Mouse (Mus musculus): ENCODE results near the gene Slc1a5.

Slc1a5 gene

GRCm38 (mm10) chr7:16782555-16783125, 1.5 kb downstream of the Slc1a5 start:
- DNase-seq (ENCODE audit: low spot score) = peak; percentile 21

- no peak for DNase-seq (ENCODE audit: low spot score)
Measured at GRCm38 (mm10) chr7:16783224-16783688, 2.1 kb downstream of the Slc1a5 start.

GRCm38 (mm10) chr7:16783758-16784415, 2.7 kb downstream of the Slc1a5 start:
- no peak for DNase-seq (ENCODE audit: low spot score)

DNA sequence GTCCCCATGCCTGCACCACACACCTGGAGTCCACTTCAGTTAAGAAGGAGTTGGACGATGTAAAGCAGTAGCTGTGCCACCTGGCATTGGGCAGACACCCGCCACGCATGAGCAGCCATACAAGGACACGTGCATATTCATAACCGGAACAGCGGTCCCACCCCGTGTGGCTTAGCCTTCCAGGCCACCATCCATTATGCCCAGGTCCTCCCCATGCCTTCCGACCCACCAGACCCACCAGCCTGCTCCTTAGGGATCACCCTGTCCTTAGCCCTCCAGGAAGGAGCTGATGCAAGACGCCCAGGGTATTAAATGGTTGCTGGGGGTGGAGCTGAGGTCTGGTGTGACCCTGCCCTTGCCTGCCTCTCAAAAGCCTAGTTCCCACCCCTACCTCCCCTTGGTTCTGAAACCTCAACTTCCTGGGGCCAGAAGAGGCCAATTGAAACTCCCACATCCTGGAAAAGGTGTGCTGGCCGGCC, 3.4 kb downstream of the Slc1a5 start:
- no peak for DNase-seq (ENCODE audit: low spot score)

DNA sequence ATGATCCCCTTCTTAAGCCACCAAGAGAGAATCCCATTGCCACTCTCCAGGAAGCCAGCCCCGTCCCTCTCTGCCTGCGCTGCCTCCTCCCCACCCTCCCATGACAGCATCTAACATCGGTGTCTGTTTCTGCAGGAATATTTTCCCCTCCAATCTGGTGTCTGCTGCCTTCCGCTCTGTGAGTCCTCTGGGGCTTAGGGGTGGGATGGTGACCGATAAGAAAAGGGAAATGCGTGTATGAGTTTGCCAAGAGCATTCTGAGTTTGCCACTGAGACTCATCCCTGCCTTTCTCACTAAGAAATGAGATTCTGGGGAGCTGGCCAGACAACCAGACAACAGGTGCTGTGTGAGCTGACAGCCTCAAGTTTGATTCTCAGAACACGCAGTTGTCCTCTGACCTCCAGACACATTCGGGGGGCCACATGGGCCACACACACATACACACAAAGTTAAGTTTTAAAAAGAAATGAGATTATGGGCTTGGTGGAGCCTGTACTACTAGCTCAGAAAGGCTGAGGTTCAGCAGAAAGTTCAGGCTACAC, 4.5 kb downstream of the Slc1a5 start:
- no peak for DNase-seq (ENCODE audit: low spot score)

DNA sequence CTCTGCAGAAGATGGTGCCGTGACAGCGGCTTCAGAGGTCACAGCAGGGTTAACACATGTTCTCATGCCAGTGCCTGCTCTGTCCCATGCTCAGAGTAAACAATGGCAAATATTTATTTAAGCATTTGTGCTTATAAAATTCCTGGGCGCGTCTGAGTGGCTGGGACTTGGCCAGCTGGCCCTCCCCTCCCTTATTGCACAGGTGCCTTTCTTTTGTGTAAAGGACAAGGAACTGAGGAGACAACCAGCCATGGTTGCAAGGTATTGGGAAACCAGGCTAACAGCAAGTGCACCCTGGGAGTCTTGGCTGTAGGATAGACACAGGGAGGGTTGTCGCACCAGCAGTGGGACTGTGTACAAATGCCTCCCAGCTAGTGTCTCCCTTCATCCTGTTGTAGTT, 11.2 kb downstream of the Slc1a5 start:
- no peak for DNase-seq (ENCODE audit: low spot score)

GRCm38 (mm10) chr7:16793010-16793725, 12.0 kb downstream of the Slc1a5 start:
- no peak for DNase-seq (ENCODE audit: low spot score)

GRCm38 (mm10) chr7:16794886-16795285, 13.7 kb downstream of the Slc1a5 start:
- DNase-seq (ENCODE audit: low spot score) = no peak

- peak; percentile 81 for DNase-seq (ENCODE audit: low spot score)
Measured at GRCm38 (mm10) chr7:16804409-16805028, 23.4 kb downstream of the Slc1a5 start.

GRCm38 (mm10) chr7:16807936-16808335, 26.8 kb downstream of the Slc1a5 start:
- peak; percentile 41 for DNase-seq (ENCODE audit: low spot score)

DNA sequence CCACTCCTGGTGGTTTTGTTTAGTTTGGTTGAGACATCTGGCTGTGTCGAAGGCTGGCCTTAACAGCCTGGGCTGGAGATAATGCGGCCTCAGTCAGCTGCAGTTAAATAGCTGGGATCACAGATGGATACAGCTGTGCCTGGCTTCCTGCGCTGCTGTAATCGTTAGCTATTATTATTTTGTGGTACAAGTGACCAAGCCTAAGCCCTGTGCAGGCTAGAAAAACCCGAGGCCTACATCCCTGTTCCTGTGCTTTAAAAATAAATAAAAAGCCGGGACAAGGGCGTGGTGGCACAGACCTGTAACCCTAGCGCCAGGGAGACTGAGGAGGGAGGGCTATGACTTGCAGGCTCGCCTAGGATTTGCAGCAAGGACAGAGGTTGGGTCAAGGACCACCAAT, 27.5 kb downstream of the Slc1a5 start:
- DNase-seq (ENCODE audit: low spot score) = no peak

GRCm38 (mm10) chr7:16809739-16810138, 28.6 kb downstream of the Slc1a5 start:
- peak; percentile 82 for DNase-seq (ENCODE audit: low spot score)

- no peak for DNase-seq (ENCODE audit: low spot score)
Measured at GRCm38 (mm10) chr7:16810399-16810919, 29.3 kb downstream of the Slc1a5 start.

- peak; percentile 70 for DNase-seq (ENCODE audit: low spot score)
Measured at GRCm38 (mm10) chr7:16810920-16811648, 29.9 kb downstream of the Slc1a5 start.

GRCm38 (mm10) chr7:16811649-16812070, 30.5 kb downstream of the Slc1a5 start:
- no peak for DNase-seq (ENCODE audit: low spot score)

GRCm38 (mm10) chr7:16812505-16812904, 31.4 kb downstream of the Slc1a5 start:
- no peak for DNase-seq (ENCODE audit: low spot score)

- peak; percentile 69 for DNase-seq (ENCODE audit: low spot score)
Measured at GRCm38 (mm10) chr7:16815351-16815941, 34.3 kb downstream of the Slc1a5 start, which contains the start of gene Strn4. Strn4 (plus strand) TSS chr7:16815889.

DNA sequence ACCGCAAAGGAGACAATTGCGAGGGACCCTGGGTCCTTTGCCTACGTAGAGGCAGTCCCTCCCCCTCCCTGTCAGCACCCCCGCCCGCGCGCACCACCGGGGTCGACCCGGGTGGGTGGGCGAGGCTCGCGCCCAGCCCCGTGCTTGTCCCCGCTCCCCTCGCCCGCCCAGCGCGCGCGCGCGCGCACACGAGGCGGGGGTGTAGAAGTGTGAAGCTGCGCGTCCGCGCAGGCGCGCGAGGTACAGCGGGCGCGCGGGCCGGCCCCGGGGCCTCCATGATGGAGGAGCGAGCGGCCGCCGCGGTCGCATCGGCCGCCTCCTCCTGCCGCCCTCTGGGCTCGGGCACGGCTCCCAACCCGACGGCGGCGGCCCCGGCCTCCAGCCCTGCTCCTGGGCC, 34.9 kb downstream of the Slc1a5 start:
- peak; percentile 85 for DNase-seq (ENCODE audit: low spot score)

- DNase-seq (ENCODE audit: low spot score) = peak; percentile 62
Measured at GRCm38 (mm10) chr7:16816475-16817122, 35.5 kb downstream of the Slc1a5 start, which contains the start of gene Fkrp. Fkrp (minus strand) TSS chr7:16816732.

DNA sequence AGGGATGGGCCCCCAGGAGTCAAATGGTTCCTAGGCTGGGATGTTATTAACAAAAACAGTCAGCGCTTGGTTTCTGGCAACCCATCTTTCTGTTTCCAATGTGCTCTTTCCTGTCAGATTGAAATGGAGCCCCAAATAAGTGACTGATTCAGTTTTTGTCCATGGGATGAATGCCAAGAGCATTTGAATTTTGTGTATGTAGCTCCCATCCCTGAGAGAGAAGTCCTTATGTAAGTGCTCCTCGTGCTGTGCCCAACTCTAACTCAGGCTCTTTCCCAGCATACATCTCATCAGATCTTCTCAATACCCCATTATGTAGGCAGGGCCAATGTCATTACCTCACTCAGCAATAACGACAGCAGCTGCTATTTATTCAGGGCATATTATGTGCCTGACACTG, 36.6 kb downstream of the Slc1a5 start:
- no peak for DNase-seq (ENCODE audit: low spot score)

Measured in retina, embryonic 14.5 days (tissue).